Mouse (Mus musculus) liver, adult 2 months (tissue): ENCODE measurements at regions not wholly inside any gene's neighbourhood (a gene's known extent, or its start where the extent isn't known, plus 50 kb on each side); places are given as distances from the start of the nearest gene placed in this dataset.
"Not testable (repeated sequence)": the region's sequence is repeated elsewhere in the genome, so short reads cannot be mapped to it uniquely, and the experiment has no call there.

Source experiments
- DNase-seq: peaks from one replicate; pipeline ENCODE4 v3.0.0-alpha.2; 2011; ENCODE audit warnings: low read depth, low spot score; ENCODE audit errors: extremely low read depth
- H3K27ac ChIP-seq: fragments of 200-500 bp; replicated peaks from 2 replicates; pipeline ENCODE4 v1.5.1; 2012; ENCODE audit warnings: low read depth, mild to moderate bottlenecking, control low read depth, inconsistent platforms, low read length; ENCODE audit not compliant: insufficient read depth
- H3K27me3 ChIP-seq: fragments of 200-500 bp; 2 replicates; pipeline ENCODE4 v1.6.1; 2012; ENCODE audit warnings: mild to moderate bottlenecking, moderate library complexity, low read length, inconsistent platforms; ENCODE audit not compliant: control insufficient read depth, insufficient read depth
- H3K36me3 ChIP-seq: fragments of 200-500 bp; 2 replicates; pipeline ENCODE4 v1.6.1; 2012; ENCODE audit warnings: low read length, inconsistent platforms; ENCODE audit not compliant: control insufficient read depth, insufficient read depth
- H3K4me1 ChIP-seq: fragments of 200-500 bp; 2 replicates; pipeline ENCODE4 v1.6.1; 2011; ENCODE audit warnings: low read length; ENCODE audit not compliant: control insufficient read depth, insufficient read depth
- H3K4me3 ChIP-seq: fragments of 200-500 bp; 2 replicates; pipeline ENCODE4 v1.5.1; 2011; ENCODE audit warnings: low read depth, mild to moderate bottlenecking, control low read depth, low read length, moderate library complexity; ENCODE audit not compliant: insufficient read depth
- H3K79me2 ChIP-seq: fragments of 200-500 bp; 2 replicates; pipeline ENCODE4 v1.6.1; 2012; ENCODE audit warnings: inconsistent platforms, mild to moderate bottlenecking, low read length, moderate library complexity; ENCODE audit not compliant: control insufficient read depth, insufficient read depth
- H3K9ac ChIP-seq: fragments of 200-500 bp; 2 replicates; pipeline ENCODE4 v1.6.1; 2012; ENCODE audit warnings: low read depth, mild to moderate bottlenecking, control low read depth, inconsistent platforms, low read length
- CTCF ChIP-seq: fragments of 200-500 bp; IDR thresholded peaks from 2 replicates; pipeline ENCODE4 v1.5.1; 2011; ENCODE audit warnings: low read depth, low read length, control low read depth
- POLR2A ChIP-seq: fragments of 200-500 bp; IDR thresholded peaks from 2 replicates; pipeline ENCODE4 v1.6.1; 2011; ENCODE audit warnings: low read length, control low read depth; ENCODE audit not compliant: insufficient read depth; ENCODE audit errors: extremely low read depth
- WGBS: fragments of 180-500 bp; shearing (Covaris S2); methylation state at CpG from one replicate; pipeline ENCODE4 v1.1.7; 2018; 5-methylcytosine and 5-hydroxymethylcytosine counted together

DNA sequence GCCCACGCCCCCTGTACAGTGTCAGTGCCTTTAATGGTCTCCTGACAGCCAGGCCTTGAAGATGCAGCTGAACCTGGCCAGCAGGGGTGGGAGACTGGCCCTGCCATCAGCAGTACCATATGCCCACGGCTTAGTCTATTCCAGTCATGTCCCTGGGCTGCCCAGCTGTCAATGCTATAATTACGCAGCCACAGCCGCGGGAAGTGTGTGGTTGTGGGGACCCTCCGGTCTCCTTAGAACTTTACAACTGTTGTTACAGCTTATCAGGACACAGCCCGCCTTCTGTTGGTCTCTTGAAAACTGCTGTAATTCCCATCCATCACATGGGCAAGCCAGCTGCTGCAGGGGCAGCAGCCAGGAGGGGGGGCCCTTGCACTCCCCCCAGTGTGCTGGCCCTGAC is 375.1 kb upstream of the Zfp507 start:
- Histone ChIP-seq H3K4me1 (no peaks in the 10 kb centered on the region), H3K9ac (no peak overlapping the region), H3K27ac (no peak overlapping the region), H3K79me2 (no peaks in the 10 kb centered on the region), H3K4me3 (no peak overlapping the region), H3K27me3 (no peaks in the 10 kb centered on the region), H3K36me3 (no peaks in the 10 kb centered on the region)
- 78% methylated on average over 7 of the region's 7 CpGs for WGBS
- TF ChIP-seq POLR2A (no peak), CTCF (no peak)
- no peak for DNase-seq

DNA sequence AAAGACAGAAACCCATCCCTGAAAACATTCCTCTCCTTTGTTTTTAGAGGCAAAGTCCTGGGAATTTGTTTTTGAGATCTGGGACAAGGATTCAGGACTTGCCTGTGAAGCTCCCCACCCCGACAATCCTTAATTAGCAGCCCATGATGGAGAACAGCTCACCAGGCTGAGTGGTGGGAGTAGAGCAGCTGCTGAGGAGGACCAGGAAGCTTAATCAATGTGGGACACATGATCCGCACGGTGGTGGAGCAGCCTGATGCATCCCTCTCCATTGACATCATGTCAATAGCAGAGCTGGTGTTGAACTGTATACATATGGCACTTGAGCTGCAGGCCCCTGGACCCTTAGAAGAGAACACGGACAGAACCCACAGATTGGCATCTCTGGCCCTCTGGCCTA is 372.5 kb upstream of the Zfp507 start:
- H3K27me3 ChIP-seq = no peaks in the 10 kb centered on the region
- H3K79me2 ChIP-seq = no peaks in the 10 kb centered on the region
- no peaks in the 10 kb centered on the region for H3K4me1 ChIP-seq
- H3K9ac ChIP-seq = no peak overlapping the region
- H3K27ac ChIP-seq = no peak overlapping the region
- no peak overlapping the region for H3K4me3 ChIP-seq
- WGBS = 86% methylated on average over 4 of the region's 4 CpGs
- TF ChIP-seq CTCF (no peak), POLR2A (no peak)
- DNase-seq = no peak
- H3K36me3 ChIP-seq = no peaks in the 10 kb centered on the region

DNA sequence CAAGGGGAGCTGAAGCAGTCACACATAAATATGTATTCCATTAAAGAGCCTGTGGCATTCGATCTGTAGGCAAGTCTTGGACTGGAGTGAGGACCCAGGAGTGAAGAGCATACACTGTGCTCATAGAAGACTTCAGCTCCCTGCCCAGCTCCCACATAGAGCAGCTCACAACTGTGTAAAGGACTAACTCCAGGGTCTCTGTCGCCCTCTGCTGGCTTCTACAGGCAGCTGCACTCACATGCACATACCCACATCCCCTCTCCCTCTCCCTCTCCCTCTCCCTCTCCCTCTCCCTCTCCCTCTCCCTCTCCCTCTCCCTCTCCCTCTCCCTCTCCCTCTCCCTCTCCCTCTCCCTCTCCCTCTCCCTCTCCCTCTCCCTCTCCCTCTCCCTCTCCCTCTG is 369.7 kb upstream of the Zfp507 start:
- not testable (repeated sequence) for H3K4me3 ChIP-seq, H3K27ac ChIP-seq, DNase-seq, H3K79me2 ChIP-seq, H3K9ac ChIP-seq, H3K4me1 ChIP-seq, H3K27me3 ChIP-seq, H3K36me3 ChIP-seq
- WGBS = 52% methylated on average over 2 of the region's 2 CpGs
- peak; percentile 34 for TF ChIP-seq CTCF

DNA sequence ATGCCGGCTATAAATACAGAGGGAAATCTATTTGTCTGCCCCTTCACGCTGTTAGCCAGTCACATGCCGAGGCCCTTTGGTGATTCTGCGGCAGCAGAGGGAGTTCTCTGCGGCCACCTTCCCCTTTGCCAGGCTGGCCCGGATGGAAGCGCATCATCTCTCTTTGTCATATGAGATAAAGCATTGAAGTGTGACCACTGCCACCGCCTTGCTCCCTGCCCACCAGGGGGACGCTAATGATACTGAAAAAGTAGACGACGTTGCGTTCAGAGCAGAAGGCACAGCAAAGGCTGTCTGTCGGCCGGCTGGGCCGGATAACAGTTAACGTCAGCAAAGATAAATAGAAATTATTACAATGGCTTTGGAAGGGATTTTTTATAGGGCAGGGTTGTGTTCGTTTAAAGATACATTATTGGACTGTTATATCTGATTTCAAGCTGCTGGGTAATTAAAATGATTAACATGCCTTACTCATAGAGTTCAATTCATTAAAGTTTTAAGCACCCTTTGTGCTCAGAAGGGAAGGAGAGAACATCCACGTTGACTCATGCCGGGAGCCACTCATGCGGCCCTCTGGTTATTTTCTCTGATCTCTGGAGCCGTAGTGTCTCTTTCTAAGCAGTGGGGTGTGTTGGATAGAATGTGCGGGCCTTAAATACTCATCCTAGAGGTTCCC is 354.6 kb upstream of the Zfp507 start:
- Histone ChIP-seq H3K4me1 (no peaks in the 10 kb centered on the region), H3K36me3 (no peaks in the 10 kb centered on the region), H3K27ac (no peak overlapping the region), H3K79me2 (no peaks in the 10 kb centered on the region), H3K27me3 (no peaks in the 10 kb centered on the region; the same call in 1 of the 2 replicates), H3K4me3 (no peak overlapping the region), H3K9ac (no peak overlapping the region)
- no peak for TF ChIP-seq POLR2A
- no peak for TF ChIP-seq CTCF
- DNase-seq = no peak
- 83% methylated on average over 22 of the region's 22 CpGs for WGBS

DNA sequence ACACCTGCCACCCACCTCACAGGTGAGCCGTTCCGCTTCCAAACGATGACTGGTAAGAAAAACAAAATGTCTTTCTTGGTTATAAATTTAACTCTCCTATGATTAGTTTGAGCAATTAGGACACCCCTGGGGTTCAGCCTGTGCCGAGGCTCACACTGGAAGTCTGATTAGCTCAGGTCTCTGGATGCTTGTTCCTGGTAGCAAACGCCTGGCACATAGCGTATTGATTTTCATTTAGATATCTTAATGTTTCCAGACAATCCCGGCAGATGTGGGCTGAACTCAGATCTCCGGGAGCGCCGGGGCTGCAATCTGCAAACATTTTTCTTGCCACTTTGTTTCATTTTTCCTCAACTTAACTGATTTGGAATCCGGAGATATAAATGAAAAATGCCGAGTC is 353.8 kb upstream of the Zfp507 start:
- no peaks in the 10 kb centered on the region for H3K4me1 ChIP-seq
- H3K27ac ChIP-seq = no peak overlapping the region
- 80% methylated on average over 12 of the region's 12 CpGs for WGBS
- no peaks in the 10 kb centered on the region for H3K36me3 ChIP-seq
- H3K79me2 ChIP-seq = no peaks in the 10 kb centered on the region
- H3K27me3 ChIP-seq = no peaks in the 10 kb centered on the region; the same call in 1 of the 2 replicates
- no peak overlapping the region for H3K9ac ChIP-seq
- no peak for DNase-seq
- no peak for TF ChIP-seq CTCF
- TF ChIP-seq POLR2A = no peak
- no peak overlapping the region for H3K4me3 ChIP-seq

DNA sequence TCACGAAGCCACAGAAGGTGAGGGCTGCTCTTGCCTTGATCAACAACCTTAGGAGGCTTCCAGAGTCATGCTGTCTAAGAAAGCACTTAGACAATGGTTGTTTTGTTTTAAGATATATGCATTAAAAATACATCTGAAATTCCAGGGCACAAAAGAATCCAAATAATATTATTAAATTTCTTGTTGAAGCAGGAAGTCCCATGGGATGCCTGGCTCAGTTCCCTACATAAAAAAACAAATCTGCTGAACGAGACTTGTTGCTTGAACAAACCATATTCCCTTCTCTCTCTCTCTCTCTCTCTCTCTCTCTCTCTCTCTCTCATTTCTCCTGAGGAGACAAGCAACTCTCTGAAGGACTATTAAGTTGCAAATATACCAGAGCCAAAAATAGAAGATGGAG is 352.8 kb upstream of the Zfp507 start:
- H3K9ac ChIP-seq = no peak overlapping the region
- H3K36me3 ChIP-seq = no peaks in the 10 kb centered on the region
- H3K4me1 ChIP-seq = no peaks in the 10 kb centered on the region
- H3K4me3 ChIP-seq = no peak overlapping the region
- H3K27ac ChIP-seq = no peak overlapping the region
- no peaks in the 10 kb centered on the region; the same call in 1 of the 2 replicates for H3K27me3 ChIP-seq
- H3K79me2 ChIP-seq = no peaks in the 10 kb centered on the region
- TF ChIP-seq CTCF = no peak
- TF ChIP-seq POLR2A = no peak
- WGBS = 55% methylated on average over 2 of the region's 2 CpGs
- no peak for DNase-seq
